Mouse (Mus musculus): Measurements from ENCODE around the gene Clstn2.

DNA sequence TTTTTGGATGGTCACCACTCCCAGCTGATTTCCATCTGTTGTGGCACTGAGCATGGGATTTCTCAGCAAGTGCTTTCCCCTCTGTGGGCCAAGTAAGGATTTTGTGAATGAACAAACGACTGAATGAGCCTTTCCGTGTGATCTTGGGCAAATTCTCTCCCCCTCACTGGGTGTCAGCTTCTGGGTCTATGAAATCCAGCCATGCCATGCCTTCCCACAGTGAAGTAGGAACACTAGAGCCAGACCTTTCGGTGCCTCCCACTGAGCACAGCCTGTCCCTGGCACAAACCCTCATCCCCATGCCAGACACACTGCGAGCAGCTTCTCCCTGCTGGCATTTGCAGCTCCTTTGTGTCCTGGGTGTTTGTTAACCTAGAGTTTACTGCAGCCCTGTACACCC, 347.3 kb downstream of the Clstn2 start:
- TF ChIP-seq CTCF (IDR thresholded peaks at IDR 0.05; ENCODE audit: low read depth) (no peak), EP300 (optimal IDR thresholded peaks at IDR 0.05) (no peak)

Measured in stomach, postnatal 0 days (tissue).